Mouse (Mus musculus) megakaryocyte-erythroid progenitor cell, adult 5-6 weeks (primary cell): ENCODE results near the gene Arhgef28. TPM values are rescaled to one million over a fixed set of nuclear protein-coding genes. Genes with fewer than 3 reads are reported as not detected.
"Not testable (repeated sequence)": the region's sequence is repeated elsewhere in the genome, so short reads cannot be mapped to it uniquely, and the experiment has no call there.

Experiments used
- ATAC-seq: replicated peaks from 2 replicates; pipeline ENCODE4 v1.8.0; 2016; ENCODE audit warnings: mild to moderate bottlenecking, inconsistent platforms; ENCODE audit not compliant: severe bottlenecking, poor library complexity, low FRiP score, low TSS enrichment
- total RNA-seq, 2 experiments: library from RNA; stranded (forward) in 1 of 2; stranded (reverse) in 1 of 2; fragments of 200-1000, 215-1000 nt in 1 of 2; fragments of >200 nt in 1 of 2; fragmentation: Nextera tagmentation in 1 of 2; gene quantifications; 2 replicates each; pipeline ENCODE4 v1.2.3; 2014 to 2017

Gene Arhgef28
- total RNA-seq, 2 experiments from 2014 or later, result 0.79 to 2.0 TPM

DNA sequence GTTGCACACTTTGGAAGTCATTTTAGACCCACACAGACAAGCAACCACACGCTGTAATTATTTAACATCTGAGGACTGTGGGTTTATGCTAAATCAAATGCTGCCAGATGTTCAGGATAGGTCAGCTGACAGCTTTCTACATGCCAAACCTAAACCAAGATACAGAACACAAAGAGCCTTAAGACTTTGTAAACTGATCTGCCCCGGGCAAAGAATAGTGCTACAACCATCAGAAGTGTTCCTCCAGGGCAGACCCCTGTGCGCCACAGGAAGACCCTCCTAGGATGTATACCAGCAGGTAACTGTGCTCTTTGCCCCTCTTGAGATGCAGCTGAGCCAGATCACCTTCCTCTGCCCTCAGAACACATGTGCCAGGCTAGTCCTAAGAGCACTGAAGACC lies 111.9 kb downstream of the Arhgef28 start:
- peak; percentile 51; the same call in 1 of the 2 replicates for ATAC-seq

DNA sequence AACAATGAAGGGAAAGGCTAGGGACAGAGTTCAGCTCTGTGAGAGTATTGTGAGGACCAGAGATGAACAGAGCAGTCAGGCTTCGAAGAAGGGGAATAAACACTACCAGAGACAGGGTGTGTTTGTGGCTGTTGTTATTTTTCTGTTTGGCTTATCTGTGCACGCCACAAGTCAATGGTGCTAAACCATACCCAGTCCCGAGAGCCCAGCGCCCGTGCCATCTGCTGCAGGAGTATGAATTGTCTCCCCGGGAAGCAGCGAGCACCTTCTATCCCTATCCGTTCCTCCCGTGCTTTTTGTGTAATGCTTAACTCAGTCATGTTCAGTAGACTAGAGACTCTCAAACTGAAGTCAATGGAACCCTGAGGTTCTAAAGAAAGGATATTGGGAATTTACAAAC lies 112.8 kb downstream of the Arhgef28 start:
- ATAC-seq, result peak; percentile 82

DNA sequence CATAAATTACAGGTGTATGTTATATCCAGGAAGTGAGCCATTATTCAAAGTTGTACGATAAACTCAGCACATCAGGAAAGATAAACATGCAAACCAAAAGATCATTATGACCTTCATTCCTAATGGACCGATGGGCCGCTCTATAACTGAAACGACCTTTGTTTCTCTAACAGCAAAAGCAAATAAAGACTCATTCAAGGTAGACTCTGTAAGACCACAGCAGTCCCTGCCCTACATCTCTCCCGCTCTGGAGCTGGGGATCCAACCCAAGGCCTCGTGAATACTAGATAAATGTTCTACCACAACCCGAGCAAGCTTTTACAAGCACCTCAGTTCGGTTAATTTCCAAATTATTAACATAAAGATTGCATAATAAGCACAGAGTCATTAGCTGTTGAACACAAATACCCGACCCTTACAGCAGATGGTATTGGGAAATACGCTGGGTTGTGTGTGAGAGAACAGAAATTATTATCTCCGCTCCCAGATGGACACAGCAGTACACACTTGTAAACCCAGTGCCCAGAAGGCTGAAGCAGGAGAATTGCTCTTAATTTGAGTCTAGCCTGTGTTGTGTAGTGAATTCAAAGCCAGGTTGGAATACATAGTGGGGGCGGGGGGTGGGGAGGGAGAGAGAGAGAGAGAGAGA lies 113.8 kb downstream of the Arhgef28 start:
- no peak for ATAC-seq

DNA sequence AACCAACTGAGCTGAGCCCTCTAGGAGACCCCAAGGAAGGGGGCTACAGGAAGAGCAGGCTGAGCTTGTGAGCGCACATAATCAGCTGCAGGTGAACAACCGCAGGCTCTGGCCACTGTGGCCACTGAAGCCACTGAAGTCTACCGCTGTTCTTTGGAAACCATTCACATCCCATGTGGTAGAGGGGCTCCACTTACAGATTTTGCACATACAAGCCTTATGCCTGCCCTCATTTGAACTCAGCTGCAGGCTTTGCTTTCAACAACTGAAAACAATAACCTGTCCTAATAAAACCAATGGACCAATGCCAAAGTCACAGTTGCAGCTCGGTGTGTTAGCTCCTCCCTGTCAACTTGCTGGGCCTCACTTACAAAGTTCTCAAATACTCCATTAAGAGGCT lies 126.6 kb downstream of the Arhgef28 start:
- ATAC-seq, result no peak

DNA sequence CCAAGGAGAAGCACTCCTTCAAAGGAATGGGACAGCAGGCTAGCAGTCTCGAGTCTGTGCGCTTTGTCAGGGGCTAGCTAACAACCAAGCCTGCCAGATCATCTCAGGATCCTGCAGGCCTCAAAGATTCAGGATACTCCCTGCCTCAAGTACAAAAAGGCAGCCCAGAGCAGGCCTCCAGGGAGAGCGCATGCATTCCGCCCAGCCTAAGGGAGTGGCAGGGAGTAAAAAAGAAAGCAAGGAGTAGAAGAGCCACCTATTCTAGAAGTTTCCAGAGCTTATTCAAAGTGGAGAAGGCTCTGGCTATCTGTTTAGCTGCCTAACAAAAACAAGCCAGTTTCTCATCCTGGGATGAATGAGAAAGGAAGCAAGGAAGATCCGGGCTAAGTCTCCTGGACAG lies 128.0 kb downstream of the Arhgef28 start:
- ATAC-seq, result no peak

DNA sequence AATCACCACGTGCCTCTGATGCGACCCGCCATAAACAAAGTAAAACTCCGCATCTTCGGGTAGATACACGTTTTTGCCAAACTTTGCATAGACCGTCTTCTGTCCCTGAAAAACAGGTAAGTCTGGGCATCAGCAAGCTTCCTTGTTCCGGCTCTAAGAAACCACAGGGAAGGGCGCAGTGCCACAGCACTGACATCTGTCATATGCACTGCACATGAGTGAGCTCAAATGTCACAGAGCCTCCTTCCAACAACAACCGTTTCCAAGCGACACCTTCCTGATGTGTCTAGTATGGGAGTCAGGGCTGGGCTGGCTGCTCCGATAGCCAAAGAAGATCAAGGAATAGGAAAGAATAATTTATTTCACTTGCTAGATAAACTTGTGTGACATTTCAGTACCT lies 129.0 kb downstream of the Arhgef28 start:
- ATAC-seq, result no peak

DNA sequence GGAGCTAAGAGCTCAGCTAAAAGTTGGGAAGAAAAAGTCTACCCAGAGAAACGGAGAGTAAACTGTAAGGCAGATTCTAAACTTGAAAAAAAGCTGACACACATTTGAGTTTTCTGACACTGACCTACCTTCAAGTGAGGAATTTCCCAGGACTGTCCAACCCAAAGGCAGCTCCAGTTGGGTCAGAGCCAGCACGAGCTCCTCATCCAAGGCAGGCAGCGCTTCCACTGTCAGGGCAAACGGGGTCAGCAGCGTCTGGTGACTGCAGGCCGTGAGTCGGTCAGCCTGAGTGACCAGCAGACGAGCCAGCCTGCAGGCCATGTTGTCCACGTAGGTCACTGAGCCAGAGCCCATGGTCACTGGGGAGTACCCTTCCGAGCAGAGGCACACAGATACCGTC lies 131.4 kb downstream of the Arhgef28 start:
- ATAC-seq, result no peak

DNA sequence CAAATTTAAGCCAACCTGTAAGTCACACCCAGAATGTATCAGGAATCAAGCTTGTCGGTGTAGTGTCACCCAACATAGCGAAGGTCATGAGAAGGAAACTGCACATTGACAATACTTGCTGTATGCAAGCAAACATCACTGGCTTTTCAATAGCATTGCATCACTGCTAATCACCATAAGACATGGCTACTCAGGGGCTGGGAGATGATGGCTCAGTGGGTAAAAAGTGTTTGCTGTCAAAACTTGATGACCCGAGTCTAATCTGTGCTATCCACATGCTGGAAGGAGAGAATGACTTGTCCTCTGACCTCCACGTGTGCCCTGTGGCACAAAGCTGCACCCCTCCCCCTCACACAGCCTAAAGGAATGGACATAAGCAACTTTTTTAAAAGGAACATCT lies 133.0 kb downstream of the Arhgef28 start:
- no peak for ATAC-seq

DNA sequence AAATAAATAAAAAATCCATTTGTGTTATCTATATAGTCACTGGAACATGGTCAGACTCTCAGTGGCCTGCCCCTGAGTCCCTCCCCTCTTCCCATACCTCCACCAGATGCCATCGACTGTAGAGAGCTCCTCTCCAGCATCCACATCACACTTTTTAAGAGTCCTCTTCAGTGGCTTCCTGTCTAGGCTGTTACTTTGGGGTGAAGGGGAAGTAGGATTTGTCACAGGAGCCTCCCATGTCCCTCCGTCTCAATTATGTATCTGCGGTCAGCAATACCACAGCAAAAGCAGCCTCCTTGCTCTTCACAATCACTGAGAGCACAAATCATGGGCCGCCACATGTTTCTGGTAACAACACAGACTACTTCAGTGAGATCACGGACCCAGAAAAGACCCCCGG lies 135.8 kb downstream of the Arhgef28 start:
- no peak for ATAC-seq

DNA sequence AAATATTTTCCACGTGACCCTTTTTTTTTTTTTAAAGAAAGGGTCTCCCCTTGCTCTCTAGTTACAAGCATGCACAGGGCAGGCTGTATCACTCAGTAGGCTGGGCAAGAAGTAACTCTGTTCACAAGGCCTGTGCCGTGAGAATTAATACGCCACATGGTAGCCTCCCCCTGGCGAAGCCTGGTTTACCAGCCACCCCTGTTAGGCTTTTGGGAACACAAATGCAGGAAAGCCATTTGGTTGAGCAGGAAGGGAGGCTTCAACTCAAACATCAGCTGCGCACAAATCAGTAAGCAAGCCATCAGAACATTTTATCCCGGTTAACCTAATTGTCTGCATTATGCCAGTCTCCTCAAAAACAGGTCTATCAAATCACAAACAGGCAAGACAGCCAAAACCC lies 136.6 kb downstream of the Arhgef28 start:
- no peak for ATAC-seq

DNA sequence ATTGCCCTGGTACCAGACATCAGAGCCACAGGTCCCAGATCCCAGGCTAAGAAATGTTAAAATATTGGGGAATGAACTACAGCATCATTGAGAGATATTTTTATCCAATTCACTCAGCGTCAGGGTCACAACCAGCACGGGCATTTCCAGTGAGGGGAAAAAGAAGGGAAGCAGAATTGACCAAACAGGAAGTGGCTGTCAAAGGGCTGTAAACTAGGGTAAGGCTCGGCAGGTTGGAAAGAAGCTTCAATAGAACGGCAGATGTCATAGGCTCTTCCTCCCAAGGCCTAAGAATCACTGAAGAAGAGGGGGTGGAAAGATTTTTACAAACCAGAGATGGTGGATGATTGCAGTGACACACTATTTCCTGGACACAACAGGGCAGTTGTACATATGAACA lies 143.4 kb downstream of the Arhgef28 start:
- no peak for ATAC-seq

DNA sequence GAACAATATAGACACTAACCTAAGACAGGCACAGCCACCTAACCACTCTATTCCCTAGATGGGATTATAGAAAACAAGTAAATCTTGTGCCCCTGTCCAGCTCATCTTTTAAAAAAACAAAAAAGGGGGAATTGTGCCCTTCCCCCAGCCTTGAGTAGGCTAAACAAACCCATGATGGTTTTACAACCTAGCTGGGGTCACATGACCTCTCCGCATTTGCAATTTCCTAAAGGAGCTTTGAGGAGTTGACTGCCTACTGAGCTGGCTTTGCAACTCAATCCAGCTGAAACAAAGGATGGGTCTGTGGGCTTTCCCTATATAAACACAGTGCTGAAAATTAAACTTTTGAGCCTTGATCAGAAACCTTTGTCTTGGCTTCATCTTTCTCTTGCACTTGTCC lies 146.1 kb downstream of the Arhgef28 start:
- ATAC-seq, result not testable (repeated sequence)

DNA sequence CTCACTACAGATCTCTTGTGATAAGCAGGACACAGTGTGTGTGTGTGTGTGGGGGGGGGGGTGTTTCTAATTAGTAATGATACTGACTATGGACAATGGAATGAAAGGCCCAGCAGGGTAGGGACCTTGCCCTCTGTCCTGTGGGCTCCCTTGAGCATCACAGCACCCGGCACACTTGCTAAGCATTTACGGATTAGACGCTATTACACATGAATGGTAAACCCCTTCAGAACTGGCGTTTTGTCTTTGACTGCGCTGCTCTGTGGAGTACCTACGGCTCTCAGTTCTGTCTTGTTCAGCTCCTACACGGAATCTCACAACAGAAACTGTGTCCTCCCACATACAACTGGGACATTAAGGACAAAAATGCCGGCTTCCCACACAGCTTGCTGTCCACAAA lies 151.0 kb downstream of the Arhgef28 start:
- no peak for ATAC-seq

DNA sequence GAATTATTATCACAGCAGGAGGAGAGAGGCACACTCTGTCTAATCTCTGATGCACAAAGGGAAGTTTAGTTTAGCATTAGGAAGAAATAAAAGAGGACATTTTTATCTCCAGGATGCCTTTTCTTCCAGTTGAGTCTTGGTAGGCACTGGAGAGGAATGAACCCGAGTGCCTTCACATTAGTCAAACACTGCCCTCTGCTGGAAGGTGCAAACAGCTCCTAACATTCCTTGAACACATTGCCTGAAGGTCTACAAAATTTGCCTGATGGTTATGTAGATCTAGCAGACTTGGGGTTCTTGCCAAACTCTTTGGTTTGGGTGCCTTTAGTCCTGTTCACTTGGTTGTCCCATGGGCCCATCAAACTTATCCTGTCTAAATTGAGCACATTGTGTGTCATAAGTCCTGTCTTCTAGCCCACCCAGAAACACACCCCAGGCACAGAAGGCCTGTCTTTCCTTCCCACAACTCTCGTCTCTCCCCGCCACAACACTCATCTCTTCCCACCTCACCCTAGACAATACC lies 165.6 kb downstream of the Arhgef28 start:
- peak; percentile 72; the same call in 1 of the 2 replicates for ATAC-seq

DNA sequence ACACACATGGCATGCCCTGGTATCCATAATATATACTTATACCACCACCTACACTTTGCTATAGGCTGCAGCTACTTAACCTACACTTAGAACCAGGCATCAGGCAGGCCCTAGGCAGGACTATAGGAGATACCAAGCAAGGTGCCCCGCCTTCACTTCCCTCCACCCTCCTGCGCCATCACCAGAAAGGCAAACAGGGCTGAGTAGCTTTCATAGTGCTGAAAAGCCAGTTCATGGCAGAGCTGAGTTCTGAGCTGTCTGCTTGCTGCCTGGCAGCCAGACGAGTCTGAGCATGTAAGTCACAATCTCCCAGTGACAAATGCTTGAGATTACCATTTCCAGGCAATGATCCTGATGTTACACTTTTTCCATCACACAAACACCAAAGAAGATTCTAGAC lies 167.5 kb downstream of the Arhgef28 start:
- no peak for ATAC-seq

DNA sequence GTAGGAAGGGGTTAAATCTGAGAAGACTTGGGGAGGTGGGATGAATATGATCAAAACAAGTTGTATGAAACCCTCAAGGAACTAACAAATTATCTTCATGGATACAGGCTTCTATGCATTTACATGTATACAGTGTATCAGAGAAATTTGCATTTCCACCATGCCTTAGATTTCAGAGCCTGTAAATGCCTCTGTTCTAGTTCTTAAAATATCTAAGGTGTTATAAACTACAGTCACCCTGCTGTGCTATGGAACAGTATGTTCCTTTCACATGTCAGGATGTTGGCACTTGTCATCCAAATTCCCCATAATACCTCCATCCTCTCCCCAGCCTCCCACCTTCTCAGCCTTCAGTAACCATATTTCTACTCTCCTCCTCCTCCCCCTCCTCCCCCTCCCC lies 168.5 kb downstream of the Arhgef28 start:
- no peak for ATAC-seq

DNA sequence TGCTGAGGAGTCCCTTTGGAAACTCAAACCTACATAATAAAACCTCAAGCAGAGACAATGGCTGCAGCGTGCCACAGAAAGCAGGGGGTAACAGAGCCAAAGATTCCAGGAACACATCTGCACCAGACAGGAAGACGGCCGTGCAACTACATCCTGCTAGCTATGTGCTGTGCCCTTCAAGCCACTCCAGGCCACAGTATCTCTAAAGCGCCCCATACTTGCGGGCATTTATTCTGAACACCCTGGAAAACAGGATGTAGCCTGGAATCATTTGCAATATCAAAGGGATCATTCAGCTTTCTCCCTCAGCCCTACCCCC lies 174.6 kb downstream of the Arhgef28 start:
- ATAC-seq, result peak; percentile 30; the same call in 1 of the 2 replicates

DNA sequence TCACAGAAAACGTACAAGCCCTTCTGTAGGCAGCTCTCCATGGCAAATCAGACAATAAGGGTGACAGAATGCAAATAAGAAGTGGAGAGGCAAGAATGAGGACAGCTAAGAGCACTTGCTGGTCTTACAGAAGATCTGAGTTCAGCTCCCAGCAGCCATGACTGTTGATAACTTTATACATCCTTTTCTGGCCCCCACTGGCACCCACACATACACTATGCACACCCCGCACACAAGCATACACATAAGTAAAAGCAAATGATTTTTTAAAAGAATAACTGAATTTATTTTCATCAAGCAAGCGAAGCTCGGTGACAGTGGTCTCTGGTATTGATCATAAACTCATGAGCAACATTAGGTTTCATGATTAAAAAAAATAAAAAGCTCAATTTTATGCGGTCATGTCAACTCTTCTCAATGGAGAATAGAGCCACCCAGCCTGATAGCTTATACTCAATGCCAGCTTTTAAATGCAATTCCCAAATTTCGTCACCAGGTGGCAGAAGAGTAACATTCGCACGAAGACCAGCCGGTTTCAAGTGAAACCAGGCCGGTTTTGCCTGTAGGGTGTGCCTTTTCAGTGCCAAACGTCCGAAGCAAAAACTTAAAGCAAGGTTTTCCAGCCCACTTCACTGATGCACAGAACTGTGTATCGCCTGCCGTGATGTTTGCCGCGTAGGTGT lies 175.1 kb downstream of the Arhgef28 start:
- peak; percentile 76 for ATAC-seq

DNA sequence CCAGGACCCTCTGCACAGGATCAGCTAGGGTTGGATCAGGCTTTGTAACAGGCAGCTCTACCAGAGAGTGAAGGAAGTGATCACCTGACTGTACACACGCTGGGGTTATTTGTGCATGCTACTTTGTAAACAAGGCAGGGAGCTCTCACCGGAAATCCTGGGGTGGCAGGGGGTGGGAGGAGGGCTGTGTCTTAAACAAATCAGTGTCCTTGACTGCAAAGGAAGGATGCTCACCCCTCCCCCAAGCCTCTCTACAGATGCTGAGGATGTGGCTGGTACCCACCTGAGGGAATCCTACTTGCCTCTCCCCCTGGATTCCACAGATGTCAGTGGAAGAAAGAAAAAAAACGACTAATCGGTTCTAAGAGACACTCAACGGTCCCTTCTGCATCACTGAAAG lies 176.2 kb downstream of the Arhgef28 start:
- ATAC-seq, result no peak

DNA sequence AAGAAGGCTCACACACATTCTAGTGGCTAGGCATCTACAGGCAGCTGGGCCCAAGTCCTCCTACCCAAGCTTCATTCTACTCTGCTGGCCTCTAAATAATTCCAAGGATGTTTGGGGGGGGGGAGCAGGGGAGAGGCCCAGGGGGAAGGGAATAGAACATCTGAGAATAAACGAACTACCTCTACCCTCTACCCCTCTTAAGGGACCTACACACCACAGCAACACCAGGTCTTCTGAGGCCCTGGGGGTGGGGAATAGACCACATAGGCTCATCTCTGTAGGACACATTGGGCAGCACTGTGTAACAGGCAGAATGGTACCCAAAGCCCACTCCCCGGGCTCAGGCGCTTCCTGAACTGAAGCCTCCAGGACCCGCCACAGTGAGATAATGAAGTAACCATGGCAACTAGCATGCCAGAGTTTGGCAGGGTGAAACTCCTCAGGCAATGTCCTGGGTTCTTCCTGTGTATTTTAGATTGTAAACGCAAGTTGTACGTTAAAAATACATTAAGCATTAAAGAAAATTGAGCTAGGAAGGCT lies 177.5 kb downstream of the Arhgef28 start:
- ATAC-seq, result no peak

DNA sequence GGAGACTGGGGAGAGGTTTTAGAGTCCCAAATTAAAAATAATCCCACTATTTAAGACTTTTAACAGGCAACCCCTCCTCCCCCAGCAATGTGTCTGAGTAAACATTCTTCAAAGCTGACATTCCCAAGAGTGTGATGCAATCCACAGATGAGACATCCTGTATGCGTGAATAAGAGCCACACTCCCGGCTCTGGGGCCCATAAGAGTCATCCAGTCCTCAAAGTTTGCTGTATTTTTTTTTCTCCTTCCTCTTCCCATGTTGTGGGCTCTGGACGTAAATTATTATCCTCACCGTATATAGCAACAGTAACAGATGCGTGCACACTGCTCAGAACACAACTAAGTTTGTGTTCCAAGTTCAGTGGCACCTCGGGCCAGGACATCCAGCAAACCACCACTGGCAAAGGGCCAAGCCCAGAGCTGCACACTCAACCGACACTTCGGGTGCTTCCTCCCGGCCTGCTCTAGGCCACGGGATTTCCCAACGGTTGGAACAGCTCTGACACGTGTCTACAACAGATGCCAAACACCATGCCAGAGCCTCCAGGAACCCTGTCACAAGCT lies 178.5 kb downstream of the Arhgef28 start:
- peak; percentile 38; the same call in 1 of the 2 replicates for ATAC-seq
